Mouse (Mus musculus): ENCODE results near the gene Syt17.

The Syt17 gene

GRCm38 (mm10) chr7:118462818-118463762 is 15.1 kb upstream of the Syt17 start:
- no peak for DNase-seq (ENCODE audit: low read depth, low spot score)

DNA sequence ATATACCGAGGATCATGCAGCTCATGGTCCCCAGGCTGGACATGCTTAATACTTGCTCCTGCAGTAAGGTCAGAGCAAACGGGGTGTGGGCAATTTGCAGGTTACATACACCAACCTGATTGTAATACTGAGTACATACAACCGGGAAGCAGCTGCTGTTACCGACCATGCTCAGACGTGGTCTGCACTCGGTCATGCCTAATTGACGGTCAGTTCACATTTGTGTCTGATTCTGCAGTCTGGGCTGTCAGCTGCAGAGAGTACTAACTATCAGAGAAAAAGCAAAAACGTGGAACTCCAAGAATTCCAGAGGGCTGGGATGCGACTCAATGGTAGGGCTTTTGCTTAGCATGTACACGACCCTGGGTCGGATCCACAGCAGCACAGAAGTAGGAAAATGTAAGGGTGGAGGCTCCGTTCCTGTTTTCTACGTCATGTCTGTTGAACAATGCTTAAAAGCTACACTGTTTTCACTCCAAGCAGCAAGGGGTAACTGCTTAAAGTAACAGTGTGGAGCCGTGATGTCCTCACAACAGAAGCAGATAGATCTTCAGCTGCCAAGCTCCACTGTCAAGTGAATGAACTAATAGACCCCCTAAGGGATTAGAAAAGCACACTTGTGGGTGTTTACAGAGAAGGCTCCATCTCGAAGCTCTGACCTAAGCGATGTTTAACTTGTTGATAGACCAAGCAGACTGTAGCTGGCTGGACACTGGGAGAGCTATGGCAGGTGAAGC is 13.5 kb upstream of the Syt17 start:
- no peak for DNase-seq (ENCODE audit: low read depth, low spot score)

DNA sequence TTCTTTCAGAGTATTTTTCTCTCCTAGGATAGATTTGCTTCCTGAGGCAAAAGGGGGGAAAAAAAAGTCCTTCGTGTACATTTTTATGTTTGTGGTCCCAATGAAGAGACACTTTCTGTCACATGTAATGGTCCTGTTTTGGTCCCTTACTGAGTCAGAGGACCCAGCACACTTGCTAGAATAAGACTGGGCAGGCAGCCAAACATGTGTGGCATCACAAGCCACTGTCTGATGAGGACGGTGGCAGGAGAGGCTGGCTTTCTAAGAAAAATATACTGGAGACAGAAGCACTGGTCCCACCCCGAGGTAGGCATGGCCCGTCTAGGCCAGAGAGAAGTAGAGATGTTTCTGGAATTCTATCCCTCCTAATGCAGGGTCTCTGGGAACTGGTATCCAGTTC is 5.7 kb upstream of the Syt17 start:
- DNase-seq (ENCODE audit: low read depth, low spot score): no peak

GRCm38 (mm10) chr7:118452940-118453339 is 4.9 kb upstream of the Syt17 start:
- no peak for DNase-seq (ENCODE audit: low read depth, low spot score)

DNA sequence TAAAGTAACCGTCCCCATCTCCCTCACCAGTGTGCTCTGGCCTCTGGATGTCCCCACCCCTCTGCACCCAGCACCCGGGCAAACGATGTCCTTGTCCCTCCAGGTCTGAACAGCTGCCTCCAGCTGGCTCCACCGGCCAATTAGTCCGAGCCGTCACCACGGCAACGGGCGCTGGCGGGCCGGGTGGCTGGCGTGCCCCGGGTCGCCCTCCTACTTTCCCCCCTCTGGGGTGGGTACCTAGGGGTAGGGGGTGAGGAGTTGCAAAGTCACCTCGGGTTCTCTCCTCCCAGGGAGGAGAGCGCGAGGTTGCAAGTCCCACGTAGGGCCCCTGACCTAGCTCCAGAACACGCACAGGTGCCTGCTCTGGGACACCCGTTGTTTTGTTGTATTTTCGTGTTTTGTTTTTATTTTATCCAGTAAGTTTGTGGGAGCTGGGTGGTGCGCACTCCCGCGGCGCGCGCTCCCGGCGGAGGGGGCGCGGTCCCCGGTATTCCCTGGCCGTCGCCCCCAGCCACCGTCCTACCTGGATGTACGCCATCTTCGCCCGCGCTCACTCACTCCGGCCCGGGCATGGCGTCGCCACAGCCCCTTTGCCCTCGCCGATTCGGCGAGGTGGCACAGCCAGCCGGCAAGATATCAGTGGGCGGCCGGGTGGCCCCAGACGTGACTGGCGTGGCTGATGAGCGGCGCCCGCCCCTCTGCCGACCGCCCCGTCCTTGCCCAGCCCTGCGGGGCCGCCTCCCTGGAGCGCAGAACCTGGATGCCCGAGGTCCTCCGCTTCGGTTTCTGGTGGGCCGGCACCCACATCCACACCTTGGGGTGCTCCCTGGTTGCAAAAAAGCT is 510 bp downstream of the Syt17 start:
- peak; percentile 32 for DNase-seq (ENCODE audit: low read depth, low spot score)

GRCm38 (mm10) chr7:118443895-118444485 is 4.0 kb downstream of the Syt17 start:
- DNase-seq (ENCODE audit: low read depth, low spot score): no peak

- no peak for DNase-seq (ENCODE audit: low read depth, low spot score)
These were observed 4.7 kb downstream of the Syt17 start for GRCm38 (mm10) chr7:118443371-118443770.

DNA sequence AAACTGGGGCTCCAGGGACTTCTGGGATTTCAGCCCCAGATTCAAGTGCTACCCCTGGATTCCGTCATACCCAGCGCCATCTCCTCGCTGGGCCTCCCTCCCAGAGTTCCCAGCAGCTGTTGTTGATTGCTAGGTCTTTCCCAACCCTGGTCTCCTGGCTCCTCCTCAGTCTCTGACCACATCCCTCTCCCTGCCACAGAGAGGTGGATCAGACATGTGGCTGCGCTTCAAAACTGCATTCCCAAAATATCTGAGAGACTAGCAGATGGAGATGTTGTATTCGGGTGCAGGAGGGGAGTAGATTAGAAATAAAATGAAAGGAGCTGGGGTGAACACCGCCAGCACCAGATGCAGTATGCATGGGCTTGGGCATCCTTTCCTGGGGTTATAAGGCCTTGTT is 6.5 kb downstream of the Syt17 start:
- no peak for DNase-seq (ENCODE audit: low read depth, low spot score)

GRCm38 (mm10) chr7:118437101-118437802 is 10.8 kb downstream of the Syt17 start:
- DNase-seq (ENCODE audit: low read depth, low spot score): peak; percentile 38

GRCm38 (mm10) chr7:118428937-118429336 is 19.1 kb downstream of the Syt17 start:
- no peak for DNase-seq (ENCODE audit: low read depth, low spot score)

DNA sequence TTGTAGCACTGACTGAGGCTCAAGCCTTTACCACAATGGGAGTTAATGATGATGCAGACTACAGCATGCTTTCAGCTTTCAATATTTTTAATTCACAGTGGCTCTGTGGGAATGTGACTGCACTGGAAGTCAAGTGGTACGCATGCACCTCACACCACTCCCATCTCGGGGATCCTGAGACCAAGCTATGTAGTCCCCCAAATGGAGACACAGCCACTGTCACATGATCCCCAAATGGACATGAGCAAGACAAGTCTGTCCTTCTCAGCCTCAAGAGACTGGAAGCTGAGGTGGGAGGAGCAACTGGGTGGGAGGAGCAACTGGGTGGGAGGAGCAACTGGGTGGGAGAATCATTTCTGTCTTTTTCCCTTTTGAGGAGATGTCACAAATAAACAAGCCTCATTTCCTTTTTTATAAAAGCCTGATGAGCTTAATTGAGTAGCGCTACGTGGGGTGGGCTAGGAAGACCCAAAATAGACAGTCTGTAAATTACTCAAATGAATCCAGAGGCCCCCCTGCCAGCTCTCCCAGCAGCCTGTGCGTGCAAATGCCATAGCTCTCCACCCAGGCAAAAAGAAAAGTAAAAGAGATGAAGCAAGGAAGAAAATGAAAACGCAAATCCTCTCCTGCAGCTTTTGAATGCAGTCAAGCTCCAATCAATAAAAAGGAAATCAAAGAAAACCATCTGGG is 28.4 kb downstream of the Syt17 start:
- DNase-seq (ENCODE audit: low read depth, low spot score): no peak

DNA sequence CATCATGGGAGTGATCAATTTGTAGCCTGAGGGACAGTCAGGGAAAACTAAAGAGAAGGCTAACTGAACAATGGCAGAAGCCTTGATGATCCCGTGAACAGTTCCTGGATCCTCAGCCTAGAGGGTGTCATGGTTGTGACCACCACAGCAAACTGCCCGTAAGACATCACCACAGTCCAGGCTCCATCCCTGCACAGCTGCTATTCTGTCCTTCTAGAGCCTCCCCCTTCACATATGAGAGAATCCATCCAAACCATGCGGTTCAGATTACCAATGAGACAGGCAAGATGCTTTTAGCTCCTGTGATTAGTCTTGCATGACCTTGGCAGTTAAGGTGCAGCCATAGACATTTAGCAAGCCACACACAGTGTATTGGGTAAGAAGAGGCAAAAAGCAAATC is 33.8 kb downstream of the Syt17 start:
- no peak for DNase-seq (ENCODE audit: low read depth, low spot score)

- no peak for DNase-seq (ENCODE audit: low read depth, low spot score)
These were observed 36.1 kb downstream of the Syt17 start for GRCm38 (mm10) chr7:118411877-118412276.

DNA sequence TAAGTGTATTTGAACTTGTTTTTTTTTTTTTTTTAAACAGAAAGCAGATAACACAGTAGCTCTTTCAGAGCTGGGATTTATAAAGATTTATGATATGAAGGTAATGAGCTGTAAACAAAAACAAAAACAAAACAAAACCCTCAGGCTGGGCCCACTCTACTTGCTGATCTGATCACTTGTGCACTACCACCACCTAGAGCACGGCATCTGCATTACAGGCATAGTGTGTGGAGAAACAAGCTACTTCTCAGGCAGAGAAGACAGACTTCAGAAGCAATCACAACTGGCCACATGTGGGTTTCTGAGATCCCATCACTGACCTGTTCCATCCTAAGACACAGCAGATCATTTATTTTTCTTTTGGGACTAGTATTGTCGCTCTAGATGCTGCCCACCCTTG is 38.6 kb downstream of the Syt17 start:
- DNase-seq (ENCODE audit: low read depth, low spot score): no peak

GRCm38 (mm10) chr7:118405251-118405650 is 42.8 kb downstream of the Syt17 start:
- no peak for DNase-seq (ENCODE audit: low read depth, low spot score)

DNA sequence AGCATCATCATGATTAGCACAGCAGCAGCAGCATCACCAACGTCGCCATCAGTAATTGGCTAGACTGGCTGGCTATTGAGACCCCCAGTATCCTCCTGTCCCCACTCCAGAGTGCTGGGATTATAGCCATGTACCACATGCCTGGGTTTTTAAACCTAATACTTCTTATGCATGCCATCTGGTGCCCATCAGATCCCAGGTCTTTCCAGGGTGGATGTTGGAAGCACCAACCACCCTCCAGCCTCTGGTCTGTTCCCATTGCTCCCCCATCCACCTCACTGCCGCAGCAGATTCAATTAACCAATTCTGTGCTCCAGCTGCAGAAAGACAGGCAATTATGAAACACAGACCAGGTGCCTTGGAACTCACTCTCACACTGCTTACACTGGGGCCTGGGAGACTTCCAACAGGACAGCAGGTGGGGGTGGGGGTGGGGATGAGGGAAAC is 45.4 kb downstream of the Syt17 start:
- DNase-seq (ENCODE audit: low read depth, low spot score): peak; percentile 59

DNA sequence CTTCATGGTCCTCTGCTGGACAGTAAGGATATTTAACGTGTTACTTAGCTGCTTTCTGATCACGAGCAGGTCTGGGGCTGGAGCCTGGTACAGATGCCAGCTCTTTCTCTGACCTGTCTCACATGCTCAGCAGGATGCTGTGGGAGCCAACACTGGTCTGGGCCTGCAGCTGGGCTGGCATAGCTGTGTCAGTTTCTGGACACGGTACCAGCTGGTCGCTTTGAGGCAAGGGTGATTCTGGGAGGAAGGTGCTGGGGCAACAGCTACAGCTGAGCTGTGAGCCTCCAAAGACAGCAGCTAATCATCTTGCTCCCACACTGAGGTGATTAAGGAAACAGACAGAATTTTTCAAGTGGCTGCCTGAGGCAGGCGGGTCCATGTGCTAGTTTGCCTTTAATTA is 46.1 kb downstream of the Syt17 start:
- DNase-seq (ENCODE audit: low read depth, low spot score): no peak

GRCm38 (mm10) chr7:118399764-118400163 is 48.3 kb downstream of the Syt17 start:
- DNase-seq (ENCODE audit: low read depth, low spot score): no peak

DNA sequence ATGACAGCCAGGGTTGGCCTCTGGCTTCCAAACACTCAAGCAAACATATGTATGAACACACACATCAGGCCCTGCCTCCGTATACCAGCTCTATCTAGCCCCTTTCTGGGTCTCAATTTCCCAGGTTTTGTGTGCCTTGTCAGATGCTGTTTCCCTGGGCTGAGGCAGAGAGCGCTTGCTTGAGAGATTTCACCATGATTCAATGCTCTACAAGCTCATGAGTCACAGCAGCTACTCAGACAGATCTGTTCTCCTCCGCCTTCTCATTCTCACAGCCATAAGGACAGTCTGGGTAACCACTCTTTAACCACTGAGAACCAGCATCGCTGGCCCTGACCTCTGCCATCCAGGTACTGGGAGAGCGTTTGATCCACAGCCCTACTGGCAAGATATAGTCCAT is 57.3 kb downstream of the Syt17 start:
- no peak for DNase-seq (ENCODE audit: low read depth, low spot score)

DNA sequence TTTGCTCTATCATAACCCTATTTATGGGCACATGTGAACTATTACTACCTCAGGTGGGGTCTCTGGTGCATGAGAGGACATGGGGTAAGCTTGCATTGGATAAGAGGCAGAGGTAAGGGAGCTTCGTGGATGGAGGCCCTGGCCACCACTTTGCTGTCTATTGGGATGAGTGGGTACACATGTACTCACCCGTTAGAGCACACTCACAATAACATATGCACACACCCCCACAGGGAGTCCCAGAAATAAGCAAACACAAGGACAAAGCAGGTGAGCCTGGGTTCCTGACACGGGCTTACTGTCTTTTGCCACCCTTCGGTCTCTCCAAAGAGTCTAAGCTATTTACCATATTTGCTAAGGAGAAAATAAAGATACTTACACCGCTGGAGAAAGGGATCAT is 67.0 kb downstream of the Syt17 start:
- no peak for DNase-seq (ENCODE audit: low read depth, low spot score)
